Mouse (Mus musculus): ENCODE measurements around the gene Gm10153. TPM values are rescaled to one million over a fixed set of nuclear protein-coding genes. Genes with fewer than 3 reads are reported as not detected.

Gm10153 gene
- total RNA-seq (2023): not detected

GRCm38 (mm10) chr7:142190289-142190688, at the start of gene Gm10153:
Gm10153 (minus strand) TSS chr7:142190389.

GRCm38 (mm10) chr7:142229871-142230270, 39.7 kb upstream of the Gm10153 start, which contains the start of gene Krtap5-5:
Krtap5-5 (minus strand) TSS chr7:142229971.

GRCm38 (mm10) chr7:142211559-142211958, 21.4 kb upstream of the Gm10153 start, which contains the start of gene Gm7579:
Gm7579 (plus strand) TSS chr7:142211859.

GRCm38 (mm10) chr7:142201064-142201463, 10.9 kb upstream of the Gm10153 start, which contains the start of gene Krtap5-3:
Krtap5-3 (plus strand) TSS chr7:142201364.

GRCm38 (mm10) chr7:142175905-142176304, 14.3 kb downstream of the Gm10153 start, which contains the start of gene Krtap5-2:
Krtap5-2 (minus strand) TSS chr7:142176005.

GRCm38 (mm10) chr7:142165639-142166038, 24.6 kb downstream of the Gm10153 start, which contains the start of gene Gm4553:
Gm4553 (minus strand) TSS chr7:142165739.

GRCm38 (mm10) chr7:142157013-142157412, 33.2 kb downstream of the Gm10153 start, which contains the start of gene Gm29735:
Gm29735 (minus strand) TSS chr7:142157113.

GRCm38 (mm10) chr7:142144507-142144906, 45.7 kb downstream of the Gm10153 start, which contains the start of gene Gm45337:
Gm45337 (minus strand) TSS chr7:142144607.

Other genes with a start within 250 kb of the Gm10153 start
- not detected for gene Brsk2, start 240.6 kb downstream of the Gm10153 start, total RNA-seq (2023)
- 56.5 TPM for gene Mob2, start 129.3 kb downstream of the Gm10153 start, total RNA-seq (2023)
- 3.0 TPM for gene Dusp8, start 94.5 kb downstream of the Gm10153 start, total RNA-seq (2023)
- not detected for gene Gm45618, start 69.7 kb downstream of the Gm10153 start, total RNA-seq (2023)
- gene Gm39115, start 54.4 kb downstream of the Gm10153 start, total RNA-seq (2023): not detected
- not detected for gene Gm45337, start 45.8 kb downstream of the Gm10153 start, total RNA-seq (2023)
- not detected for gene Gm29735, start 33.3 kb downstream of the Gm10153 start, total RNA-seq (2023)
- gene Gm4553, start 24.6 kb downstream of the Gm10153 start, total RNA-seq (2023): not detected
- not detected for gene Krtap5-2, start 14.4 kb downstream of the Gm10153 start, total RNA-seq (2023)
- gene Krtap5-3, start 11.0 kb upstream of the Gm10153 start, total RNA-seq (2023): not detected
- not detected for gene Gm7579, start 21.5 kb upstream of the Gm10153 start, total RNA-seq (2023)
- not detected for gene Krtap5-5, start 39.6 kb upstream of the Gm10153 start, total RNA-seq (2023)
- not detected for gene Gm40460, start 50.7 kb upstream of the Gm10153 start, total RNA-seq (2023)
- not detected for gene Gm2431, start 68.0 kb upstream of the Gm10153 start, total RNA-seq (2023)
- not detected for gene Gm4559, start 84.0 kb upstream of the Gm10153 start, total RNA-seq (2023)
- gene Krtap5-1, start 106.7 kb upstream of the Gm10153 start, total RNA-seq (2023): not detected
- gene Krtap5-4, start 113.2 kb upstream of the Gm10153 start, total RNA-seq (2023): not detected
- gene Ifitm10, start 183.4 kb upstream of the Gm10153 start, total RNA-seq (2023): 14.5 TPM
- 3.6 TPM for gene Gm49369, start 192.3 kb upstream of the Gm10153 start, total RNA-seq (2023)
- 213 TPM for gene Ctsd, start 197.6 kb upstream of the Gm10153 start, total RNA-seq (2023)
- not detected for gene Syt8, start 244.5 kb upstream of the Gm10153 start, total RNA-seq (2023)